Mouse (Mus musculus): Measurements from ENCODE around the gene Dnajb12.

DNA sequence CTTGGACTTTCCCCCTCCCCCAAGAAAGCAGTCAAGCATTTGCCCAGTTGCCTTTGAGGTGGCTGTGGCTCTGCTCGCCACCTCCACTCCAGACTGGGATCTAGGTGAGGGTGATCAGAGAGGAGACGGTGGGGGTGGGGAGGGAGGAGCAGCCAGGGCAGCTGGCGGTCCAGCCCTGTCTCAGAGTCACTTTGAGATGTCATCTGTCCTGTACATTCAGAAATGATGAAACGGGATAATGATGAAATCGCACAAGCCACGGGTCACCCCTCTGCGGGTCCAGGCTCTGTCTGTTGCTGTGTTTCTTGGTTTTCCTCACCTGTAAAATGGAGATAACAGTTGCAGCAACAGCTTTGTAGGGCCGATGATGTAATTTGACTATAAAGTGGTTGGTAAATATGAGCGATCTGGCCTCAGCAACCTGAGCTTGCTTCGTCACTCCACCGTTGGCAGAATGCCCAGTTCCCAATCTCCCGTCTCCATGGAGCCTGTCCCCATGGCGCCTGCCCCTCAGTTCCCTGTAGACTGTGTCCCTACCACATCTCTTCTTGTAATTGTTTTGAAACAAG, 64.1 kb downstream of the Dnajb12 start:
- TF ChIP-seq TCF12 (IDR thresholded peaks at IDR 0.05; ENCODE audit: low read depth, low read length) (peak; percentile 81), ZMIZ1 (IDR thresholded peaks at IDR 0.05; ENCODE audit: low read depth, low read length) (no peak), NELFE (IDR thresholded peaks at IDR 0.05; ENCODE audit: low read depth, low read length) (no peak), CHD2 (IDR thresholded peaks at IDR 0.05; ENCODE audit: low read length) (no peak), MAFK (IDR thresholded peaks at IDR 0.05; ENCODE audit: borderline replicate concordance, low read depth, low read length) (peak; percentile 44; the same call in 1 of the 2 replicates), POLR2AphosphoS5 (IDR thresholded peaks at IDR 0.05; ENCODE audit: borderline replicate concordance, low read depth, low read length) (no peak), SIN3A (IDR thresholded peaks at IDR 0.05; ENCODE audit: low read length) (peak; percentile 83)

Measured in MEL (cell line).